Mouse (Mus musculus): ENCODE data around the gene Rnf41. TPM values are rescaled to one million over a fixed set of nuclear protein-coding genes. Genes with fewer than 3 reads are reported as not detected.

Gene Rnf41
- total and polyA plus RNA-seq, 3 experiments, result 27.4 to 28.1 TPM; not detected in 1

DNA sequence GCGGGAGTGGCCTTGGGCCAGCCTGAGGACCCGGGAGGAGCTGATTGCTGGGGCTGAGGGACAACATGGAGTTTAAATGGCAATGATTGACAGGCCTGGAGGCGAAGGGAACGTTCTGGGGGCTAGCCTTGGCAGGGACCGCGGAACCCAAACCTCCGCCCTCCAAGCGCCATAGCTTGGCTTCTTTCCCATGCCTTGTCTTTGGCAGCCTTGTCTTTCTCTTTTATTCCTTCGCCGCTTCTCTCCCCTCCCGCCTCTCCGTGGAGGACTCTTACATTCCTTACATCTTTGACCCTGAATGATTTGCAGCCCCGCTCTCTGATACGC lies 561 bp downstream of the Rnf41 start:
- H3K9me3 ChIP-seq (replicated peaks; ENCODE audit: insufficient read depth, low read length), result no peaks in the 10 kb centered on the region
- peak overlapping the region; percentile 88 for H3K9ac ChIP-seq (ENCODE audit: control insufficient read depth, low read depth, low read length, poor library complexity, severe bottlenecking)
- peak overlapping the region; percentile 51 for H3K27ac ChIP-seq (ENCODE audit: control insufficient read depth, low read depth, low read length)
- no peak for DNase-seq (ENCODE audit: low read depth, low spot score)
- H3K36me3 ChIP-seq (ENCODE audit: control insufficient read depth in 1 of 2, insufficient read depth in 2 of 2, low read length in 2 of 2), result peaks cover 2 to 9% of the 10 kb centered on the region in 2 experiments
- H3K27me3 ChIP-seq (ENCODE audit: control insufficient read depth in 1 of 2, insufficient read depth in 2 of 2, low read length in 2 of 2), result no peaks in the 10 kb centered on the region
- H3K4me1 ChIP-seq (ENCODE audit: control insufficient read depth in 1 of 2, insufficient read depth in 2 of 2, low read length in 2 of 2), result peaks cover 0 to 8% of the 10 kb centered on the region in 2 experiments; a peak in 2 of 4 replicates
- H3K4me3 ChIP-seq (ENCODE audit: control insufficient read depth in 1 of 2, insufficient read depth in 1 of 2, low read depth in 2 of 2, low read length in 2 of 2), result peak overlapping the region; percentile 79 to 91
- TF ChIP-seq ELF1 (IDR thresholded peaks at IDR 0.05; ENCODE audit: low read depth, low read length) (no peak), ZNF384 (IDR thresholded peaks at IDR 0.05; ENCODE audit: low read depth, low read length) (no peak), MAX (IDR thresholded peaks at IDR 0.05; ENCODE audit: low read length) (no peak), TAL1 (IDR thresholded peaks at IDR 0.05; ENCODE audit: low read length) (no peak), MXI1 (IDR thresholded peaks at IDR 0.05; ENCODE audit: low read depth, low read length) (no peak), POLR2AphosphoS2 (IDR thresholded peaks at IDR 0.05; ENCODE audit: low read length) (no peak), NRF1 (IDR thresholded peaks at IDR 0.05; ENCODE audit: insufficient read depth, low read depth, low read length, poor library complexity, severe bottlenecking) (no peak), CHD1 (IDR thresholded peaks at IDR 0.05; ENCODE audit: low read depth, low read length) (no peak), USF2 (IDR thresholded peaks at IDR 0.05; ENCODE audit: borderline replicate concordance in 1 of 2, insufficient read depth in 1 of 2, low read depth in 1 of 2, low read length in 2 of 2) (no peak), GABPA (IDR thresholded peaks at IDR 0.05; ENCODE audit: low read depth, low read length) (no peak), RAD21 (IDR thresholded peaks at IDR 0.05; ENCODE audit: low read depth, low read length) (no peak), TCF12 (IDR thresholded peaks at IDR 0.05; ENCODE audit: low read depth, low read length) (no peak)
- peaks cover 32% of the 10 kb centered on the region for H3K79me2 ChIP-seq (ENCODE audit: control insufficient read depth, insufficient read depth, low read length, poor library complexity)

GRCm38 (mm10) chr10:128412558-128412957 lies 1.1 kb downstream of the Rnf41 start:
- Histone ChIP-seq H3K9ac (ENCODE audit: control insufficient read depth, low read depth, low read length, poor library complexity, severe bottlenecking) (peak overlapping the region; percentile 88), H3K27ac (ENCODE audit: control insufficient read depth, low read depth, low read length) (0 out of 2 replicates have a peak overlapping the region, but pooled peaks have one; percentile 9), H3K36me3 (ENCODE audit: control insufficient read depth in 1 of 2, insufficient read depth in 2 of 2, low read length in 2 of 2) (peaks cover 2 to 9% of the 10 kb centered on the region in 2 experiments), H3K4me3 (ENCODE audit: control insufficient read depth in 1 of 2, insufficient read depth in 1 of 2, low read depth in 2 of 2, low read length in 2 of 2) (peak overlapping the region; percentile 79 to 91), H3K4me1 (ENCODE audit: control insufficient read depth in 1 of 2, insufficient read depth in 2 of 2, low read length in 2 of 2) (peaks cover 0 to 8% of the 10 kb centered on the region in 2 experiments; a peak in 2 of 4 replicates), H3K79me2 (ENCODE audit: control insufficient read depth, insufficient read depth, low read length, poor library complexity) (peaks cover 32% of the 10 kb centered on the region), H3K27me3 (ENCODE audit: control insufficient read depth in 1 of 2, insufficient read depth in 2 of 2, low read length in 2 of 2) (no peaks in the 10 kb centered on the region), H3K9me3 (replicated peaks; ENCODE audit: insufficient read depth, low read length) (no peaks in the 10 kb centered on the region)
- TF ChIP-seq SIN3A (IDR thresholded peaks at IDR 0.05; ENCODE audit: low read length) (peak; percentile 28), POLR2AphosphoS5 (IDR thresholded peaks at IDR 0.05; ENCODE audit: borderline replicate concordance, low read depth, low read length) (no peak), MXI1 (IDR thresholded peaks at IDR 0.05; ENCODE audit: low read depth, low read length) (peak; percentile 74; the same call in 1 of the 2 replicates), MYC (IDR thresholded peaks at IDR 0.05; ENCODE audit: low read depth, low read length) (0 out of 2 replicates have a peak, but pooled peaks have one; percentile 36), BHLHE40 (IDR thresholded peaks at IDR 0.05; ENCODE audit: borderline replicate concordance, low read depth, low read length) (peak; percentile 49; the same call in 1 of the 2 replicates)
- DNase-seq (ENCODE audit: low read depth, low spot score), result peak; percentile 51

All from MEL (cell line).